Mouse (Mus musculus) lung, postnatal 0 days (tissue): Measurements from ENCODE around the gene Slc15a1. TPM values are rescaled to one million over a fixed set of nuclear protein-coding genes. Genes with fewer than 3 reads are reported as not detected.

Source experiments
- ATAC-seq: fragments of 200-750 bp; cut with Nextera tagmentation; 2 replicates; pipeline ENCODE4 v1.8.0; 2017; ENCODE audit warnings: moderate library complexity
- DNase-seq: peaks from one replicate; pipeline ENCODE4 v3.0.0-alpha.2; 2016; ENCODE audit warnings: low spot score
- H3K27ac ChIP-seq: fragments of 300-500 bp; sonication (generic); 2 replicates; pipeline ENCODE4 v1.5.1; 2014; ENCODE audit warnings: antibody characterized with exemption, mild to moderate bottlenecking, low read length, mixed read lengths
- H3K27me3 ChIP-seq: fragments of 300-500 bp; sonication (generic); replicated peaks from 2 replicates; pipeline ENCODE4 v1.6.1; 2014; ENCODE audit warnings: low read length, mixed read lengths; ENCODE audit not compliant: insufficient read depth
- H3K36me3 ChIP-seq: fragments of 300-500 bp; sonication (generic); 2 replicates; pipeline ENCODE4 v1.6.1; 2014; ENCODE audit warnings: low read length, mixed read lengths; ENCODE audit not compliant: insufficient read depth
- H3K4me1 ChIP-seq: fragments of 300-500 bp; sonication (generic); 2 replicates; pipeline ENCODE4 v1.6.1; 2014; ENCODE audit warnings: antibody characterized with exemption, low read depth, low read length, mixed read lengths; ENCODE audit not compliant: insufficient read depth
- H3K4me2 ChIP-seq: fragments of 300-500 bp; sonication (generic); replicated peaks from 2 replicates; pipeline ENCODE4 v1.6.1; 2014; ENCODE audit warnings: low read depth, mild to moderate bottlenecking, low read length, moderate library complexity, mixed read lengths
- H3K4me3 ChIP-seq: fragments of 300-500 bp; sonication (generic); 2 replicates; pipeline ENCODE4 v1.5.1; 2014; ENCODE audit warnings: low read depth, low read length
- H3K9ac ChIP-seq: fragments of 300-500 bp; sonication (generic); replicated peaks from 2 replicates; pipeline ENCODE4 v1.6.1; 2014; ENCODE audit warnings: low read depth, mild to moderate bottlenecking
- H3K9me3 ChIP-seq: fragments of 300-500 bp; sonication (generic); 2 replicates; pipeline ENCODE4 v1.6.1; 2016; ENCODE audit warnings: low read length, mixed read lengths
- CTCF ChIP-seq: IDR thresholded peaks from 2 replicates; pipeline ENCODE4 v1.5.1; 2016; ENCODE audit warnings: antibody characterized with exemption, mild to moderate bottlenecking
- EP300 ChIP-seq: IDR thresholded peaks from 2 replicates; pipeline ENCODE4 v1.6.1; 2016; ENCODE audit warnings: antibody characterized with exemption, mild to moderate bottlenecking, control low read depth
- WGBS: fragments of 180-500 bp; shearing (Covaris S2); extraction: QIAGEN DNeasy Blood & Tissue Kit; methylation state at CpG from one replicate; pipeline ENCODE4 v1.1.7; 2014; 5-methylcytosine and 5-hydroxymethylcytosine counted together
- polyA plus RNA-seq: library from polyadenylated mRNA; unstranded; fragments of >200 nt; fragmentation: Nextera tagmentation; extraction: Ambion mirVana; gene quantifications from 2 replicates; pipeline ENCODE4 v1.2.1, GENCODE M21; 2015

Gene Slc15a1
- polyA plus RNA-seq, 1 experiment from 2014 or later: 0.98 TPM

GRCm38 (mm10) chr14:121425004-121425793, 79.9 kb downstream of the Slc15a1 start:
- peaks cover 3% of the 10 kb centered on the region; the same call in 1 of the 2 replicates for H3K9me3 ChIP-seq
- H3K27me3 ChIP-seq: no peaks in the 10 kb centered on the region
- H3K27ac ChIP-seq: no peak overlapping the region
- peaks cover 4% of the 10 kb centered on the region; the same call in 1 of the 2 replicates for H3K4me1 ChIP-seq
- no peaks in the 10 kb centered on the region for H3K36me3 ChIP-seq
- WGBS: 70% methylated on average over 7 of the region's 7 CpGs
- no peak overlapping the region for H3K4me3 ChIP-seq
- no peak for TF ChIP-seq CTCF
- TF ChIP-seq EP300: no peak
- ATAC-seq (no peak), DNase-seq (no peak)
- no peak overlapping the region for H3K9ac ChIP-seq
- no peak overlapping the region for H3K4me2 ChIP-seq

- Histone ChIP-seq H3K9me3 (peaks cover 3% of the 10 kb centered on the region; the same call in 1 of the 2 replicates), H3K4me3 (no peak overlapping the region), H3K36me3 (no peaks in the 10 kb centered on the region), H3K27me3 (no peaks in the 10 kb centered on the region), H3K4me2 (peak overlapping the region; percentile 22), H3K4me1 (peaks cover 4% of the 10 kb centered on the region; the same call in 1 of the 2 replicates), H3K9ac (no peak overlapping the region), H3K27ac (peak overlapping the region; percentile 69)
- peak; percentile 56 for DNase-seq
- TF ChIP-seq EP300: no peak
- TF ChIP-seq CTCF: no peak
- 10% methylated on average over 7 of the region's 7 CpGs for WGBS
- ATAC-seq: peak; percentile 43; the same call in 1 of the 2 replicates
These were observed 81.7 kb downstream of the Slc15a1 start for GRCm38 (mm10) chr14:121423341-121423751.

GRCm38 (mm10) chr14:121422664-121423340, 82.2 kb downstream of the Slc15a1 start:
- peaks cover 3% of the 10 kb centered on the region; the same call in 1 of the 2 replicates for H3K9me3 ChIP-seq
- no peaks in the 10 kb centered on the region for H3K27me3 ChIP-seq
- H3K36me3 ChIP-seq: no peaks in the 10 kb centered on the region
- DNase-seq (peak; percentile 84), ATAC-seq (peak; percentile 89)
- H3K27ac ChIP-seq: peak overlapping the region; percentile 69
- no peak overlapping the region for H3K4me3 ChIP-seq
- TF ChIP-seq CTCF: no peak
- TF ChIP-seq EP300: peak; percentile 66; the same call in 1 of the 2 replicates
- 17% methylated on average over 4 of the region's 4 CpGs for WGBS
- no peak overlapping the region for H3K9ac ChIP-seq
- H3K4me1 ChIP-seq: peaks cover 4% of the 10 kb centered on the region; the same call in 1 of the 2 replicates
- peak overlapping the region; percentile 22 for H3K4me2 ChIP-seq

GRCm38 (mm10) chr14:121422000-121422399, 83.1 kb downstream of the Slc15a1 start:
- DNase-seq (peak; percentile 47), ATAC-seq (no peak)
- H3K9ac ChIP-seq: no peak overlapping the region
- H3K4me3 ChIP-seq: no peak overlapping the region
- H3K9me3 ChIP-seq: peaks cover 3% of the 10 kb centered on the region; the same call in 1 of the 2 replicates
- TF ChIP-seq EP300 (no peak), CTCF (no peak)
- no peaks in the 10 kb centered on the region for H3K36me3 ChIP-seq
- 86% methylated on average over 4 of the region's 4 CpGs for WGBS
- no peaks in the 10 kb centered on the region for H3K27me3 ChIP-seq
- peak overlapping the region; percentile 69 for H3K27ac ChIP-seq
- H3K4me2 ChIP-seq: no peak overlapping the region
- H3K4me1 ChIP-seq: peaks cover 4% of the 10 kb centered on the region; the same call in 1 of the 2 replicates

GRCm38 (mm10) chr14:121417594-121417993, 87.5 kb downstream of the Slc15a1 start:
- no peak overlapping the region for H3K4me3 ChIP-seq
- no peaks in the 10 kb centered on the region for H3K36me3 ChIP-seq
- DNase-seq: peak; percentile 87
- WGBS: 62% methylated on average over 5 of the region's 5 CpGs
- H3K4me2 ChIP-seq: no peak overlapping the region
- ATAC-seq: peak; percentile 86
- no peaks in the 10 kb centered on the region for H3K27me3 ChIP-seq
- no peak overlapping the region for H3K27ac ChIP-seq
- no peak for TF ChIP-seq CTCF
- TF ChIP-seq EP300: peak; percentile 50; the same call in 1 of the 2 replicates
- no peak overlapping the region for H3K9ac ChIP-seq
- peaks cover 3% of the 10 kb centered on the region; the same call in 1 of the 2 replicates for H3K9me3 ChIP-seq
- peaks cover under 1% of the 10 kb centered on the region; the same call in 1 of the 2 replicates for H3K4me1 ChIP-seq
